ENCODE assay signal across 18 mouse cellular contexts in genomic region chr12:24958526-24958925, GRCm38 (mm10).
"Had no signal": no experiment of that assay in that cellular context is flagged by ENCODE, and none has a peak within 500 bp of the region (broad histone marks: within the 10 kb centered on the region; RNA-seq: fewer than 3 reads in every experiment).

No protein-coding gene starts in this region.

- H3K27ac ChIP-seq: midbrain, embryonic 10.5 days; midbrain, embryonic 12.5 days; neural tube, embryonic 13.5 days; neural tube, embryonic 15.5 days had no signal

- H3K4me2 ChIP-seq: lung, embryonic 14.5 days; midbrain, embryonic 12.5 days; neural tube, embryonic 13.5 days; neural tube, embryonic 15.5 days had no signal

- H3K4me3 ChIP-seq: midbrain, embryonic 10.5 days; midbrain, embryonic 12.5 days; myocyte; neural tube, embryonic 13.5 days; neural tube, embryonic 15.5 days had no signal

- H3K9ac ChIP-seq: lung, embryonic 14.5 days; midbrain, embryonic 12.5 days; neural tube, embryonic 13.5 days; neural tube, embryonic 15.5 days had no signal

- H3K9me3 ChIP-seq: midbrain, embryonic 10.5 days; midbrain, embryonic 12.5 days; neural tube, embryonic 13.5 days; neural tube, embryonic 15.5 days had no signal

- ATAC-seq: midbrain, embryonic 16.5 days had no signal

- H3K27me3 ChIP-seq: midbrain, embryonic 12.5 days; neural tube, embryonic 13.5 days; neural tube, embryonic 15.5 days had no signal

- DNase-seq: lung, embryonic 14.5 days; lung, postnatal 10 days; lung, postnatal 4 days; midbrain, embryonic 14.5 days; retina, postnatal 1 day; right cerebral cortex, adult 18-20 months; right cerebral cortex, postnatal 25 days; right cerebral cortex, postnatal 4 days; spleen, adult 18-20 months; thymus, adult 18-20 months; thymus, postnatal 14 days; thymus, postnatal 36 days had no signal

- H3K4me1 ChIP-seq: midbrain, embryonic 10.5 days; midbrain, embryonic 12.5 days; neural tube, embryonic 13.5 days; neural tube, embryonic 15.5 days had no signal
